Mouse (Mus musculus) T-cell, adult 66 days (primary cell): ENCODE measurements around the gene Zc3h8. TPM values are rescaled to one million over a fixed set of nuclear protein-coding genes. Genes with fewer than 3 reads are reported as not detected.

Experiments used
- total RNA-seq, 2 experiments: library from RNA; stranded (reverse); gene quantifications; 3 replicates in 1 of 2; 4 replicates in 1 of 2; pipeline ENCODE4 v1.2.4; 2023

Gene Zc3h8
- total RNA-seq: 1 to 10 TPM; 6.9 to 7.6 TPM

GRCm38 (mm10) chr2:128943538-128944528 is at the start of gene Zc3h8:
Zc3h8 (minus strand) TSS chr2:128944077.

GRCm38 (mm10) chr2:128967661-128968441 is 24.0 kb upstream of the Zc3h8 start, which contains the start of gene Gm10762:
Gm10762 (minus strand) TSS chr2:128967725.

DNA sequence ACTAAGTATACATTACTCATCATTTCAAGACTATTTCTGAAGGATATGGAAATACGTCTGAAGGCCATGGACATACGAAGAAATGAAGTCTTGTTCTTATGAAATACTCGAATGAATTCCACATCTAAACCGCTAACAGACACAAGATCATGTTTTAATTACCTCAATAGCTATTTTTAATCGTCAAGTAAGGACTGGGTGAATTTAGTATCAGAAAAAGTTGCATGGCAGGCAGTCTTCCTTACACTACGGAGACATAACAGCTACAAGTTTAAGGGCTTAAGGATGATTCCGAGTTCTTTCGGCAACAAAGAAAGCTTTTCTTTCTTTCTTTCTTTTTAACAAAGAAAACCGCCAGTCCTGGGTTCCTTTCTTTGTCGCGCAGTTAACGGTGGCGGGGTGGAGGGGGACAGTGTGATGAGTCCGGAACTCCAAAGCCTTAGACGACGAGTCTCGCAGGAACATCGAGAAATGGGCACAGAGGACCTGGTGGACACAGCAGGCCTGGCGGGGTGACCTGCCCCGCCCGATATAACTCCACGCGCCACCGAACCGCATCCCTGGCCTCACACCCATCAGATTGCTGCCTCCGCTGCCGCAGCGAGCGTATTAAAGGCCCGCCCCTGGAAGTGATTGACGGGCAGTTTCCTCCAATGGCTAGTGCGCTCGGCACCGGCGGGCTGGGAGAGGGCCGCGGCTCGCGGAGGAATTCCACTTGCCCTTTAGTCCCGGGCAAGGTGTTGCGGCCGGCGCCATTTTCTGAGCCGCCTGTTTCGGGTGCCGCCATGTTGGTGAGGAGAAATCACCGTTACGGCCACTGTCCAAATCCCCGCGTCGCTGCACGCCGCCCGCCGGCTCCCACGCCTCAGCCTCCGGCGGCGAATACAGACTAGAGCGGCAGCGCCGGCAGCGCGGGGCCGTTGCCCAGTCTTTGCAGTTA is 23.0 kb upstream of the Zc3h8 start, which contains the start of gene Zc3h6:
Gene Zc3h6, plus strand, starts transcription at position 762 of the 940 bp plus-strand sequence.

Other genes starting within 250 kb of the Zc3h8 start
- gene Mertk, start 245.1 kb downstream of the Zc3h8 start, total RNA-seq: 1 to 10 TPM in 1 of 2 experiments, under 1 TPM in 1; 0.71 to 1.4 TPM
- gene Tmem87b, start 126.0 kb downstream of the Zc3h8 start, total RNA-seq: 10 to 100 TPM; 40.3 to 46.2 TPM
- gene Fbln7, start 81.1 kb downstream of the Zc3h8 start, total RNA-seq: not detected
- 10 to 100 TPM; 10.5 to 15.7 TPM for gene Zc3h6, start 23.3 kb upstream of the Zc3h8 start, total RNA-seq
- 1 to 10 TPM; 3.3 to 5.8 TPM for gene Gm10762, start 23.6 kb upstream of the Zc3h8 start, total RNA-seq
- not detected for gene Vinac1, start 104.1 kb upstream of the Zc3h8 start, total RNA-seq
- gene Ttl, start 121.9 kb upstream of the Zc3h8 start, total RNA-seq: 1 to 10 TPM; 8.4 to 8.6 TPM
- gene Polr1b, start 156.9 kb upstream of the Zc3h8 start, total RNA-seq: 10 to 100 TPM; 54.0 to 59.4 TPM
- 10 to 100 TPM; 13.8 to 16.9 TPM for gene Chchd5, start 185.6 kb upstream of the Zc3h8 start, total RNA-seq